Mouse (Mus musculus): ENCODE measurements around the gene Cpa3.
A peak's percentile ranks its signal among the peaks of the same experiment; 100 is the strongest.

Cpa3 gene

DNA sequence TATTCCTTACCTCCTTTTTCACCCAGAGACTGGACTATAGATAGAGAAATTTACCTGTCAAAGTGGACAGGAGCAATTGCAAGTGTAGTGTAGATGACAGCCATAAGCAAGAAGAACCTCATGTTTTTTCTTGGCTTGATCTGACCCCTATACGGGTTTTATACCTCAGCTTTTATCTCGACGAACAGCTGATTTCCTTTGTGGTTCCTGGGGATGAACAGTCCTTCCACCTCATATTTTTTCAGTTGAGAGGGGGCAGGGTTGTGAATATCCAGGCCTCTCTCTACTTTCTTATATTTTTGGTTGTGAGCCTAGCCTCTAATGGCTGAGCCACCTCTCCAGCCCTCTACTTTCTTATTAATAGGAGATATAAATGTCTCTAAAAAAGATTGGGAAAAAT lies at the start of gene Cpa3:
Cpa3 (minus strand) TSS at position 132 of the 400 bp plus-strand sequence.
- no peak for DNase-seq (ENCODE audit: low spot score)

DNA sequence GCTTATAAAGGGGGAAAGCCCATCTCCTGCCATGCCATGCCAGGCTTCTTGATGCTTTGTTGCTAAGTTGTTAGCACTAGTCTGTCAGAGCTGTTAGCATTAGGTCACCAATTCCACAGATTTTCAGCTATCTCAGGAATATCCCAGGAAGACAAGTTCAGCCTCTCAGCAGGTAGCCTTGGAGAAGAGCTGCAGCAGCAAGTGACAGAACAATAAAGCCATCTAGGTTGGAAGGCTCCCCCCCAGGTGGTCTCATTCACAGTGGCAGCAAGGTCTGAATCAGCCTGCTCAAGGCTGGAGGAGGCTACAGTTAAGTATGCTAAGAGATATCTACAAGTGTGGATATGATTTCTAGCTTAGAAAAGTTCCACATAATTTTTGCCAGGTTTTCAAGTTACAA lies 49.4 kb upstream of the Cpa3 start:
- no peak for DNase-seq (ENCODE audit: low spot score)

DNA sequence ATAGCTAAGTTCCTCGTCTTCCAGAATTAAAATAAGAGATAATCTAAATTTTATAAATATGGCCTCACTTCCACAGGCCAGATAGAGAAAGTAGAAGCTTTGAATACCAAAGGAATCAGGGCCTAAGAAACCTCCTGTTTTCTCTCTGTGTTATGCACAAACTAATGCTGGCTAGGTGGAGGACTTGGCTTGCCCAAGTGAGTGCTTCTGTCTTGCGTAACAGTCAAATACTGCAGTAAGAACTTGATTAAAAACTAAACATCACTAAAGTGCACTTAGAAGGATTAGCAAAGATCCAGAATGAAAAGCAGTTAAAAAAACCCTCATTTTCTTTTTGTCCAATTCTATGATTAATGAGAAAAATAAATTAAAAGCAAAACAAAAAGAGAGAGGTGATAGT lies 46.8 kb upstream of the Cpa3 start:
- no peak for DNase-seq (ENCODE audit: low spot score)

DNA sequence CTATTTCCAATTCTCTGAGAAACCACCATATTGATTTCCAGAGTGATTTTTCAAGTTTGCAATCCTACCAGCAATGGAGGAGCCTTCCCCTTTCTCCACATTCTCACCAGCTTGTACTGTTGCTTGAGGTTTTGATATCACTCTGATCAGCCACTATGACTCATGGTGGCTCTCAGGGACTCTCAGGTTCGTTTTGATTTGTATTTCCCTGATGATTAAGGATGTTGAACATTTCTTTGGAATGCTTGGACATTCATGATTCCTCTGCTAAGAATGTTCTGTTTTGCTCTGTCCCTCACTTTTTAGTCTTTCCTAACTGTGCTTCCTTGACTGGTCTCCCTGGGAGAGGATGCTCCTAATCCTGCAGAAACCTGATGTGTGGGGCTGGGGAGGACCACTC lies 39.8 kb upstream of the Cpa3 start:
- no peak for DNase-seq (ENCODE audit: low spot score)

DNA sequence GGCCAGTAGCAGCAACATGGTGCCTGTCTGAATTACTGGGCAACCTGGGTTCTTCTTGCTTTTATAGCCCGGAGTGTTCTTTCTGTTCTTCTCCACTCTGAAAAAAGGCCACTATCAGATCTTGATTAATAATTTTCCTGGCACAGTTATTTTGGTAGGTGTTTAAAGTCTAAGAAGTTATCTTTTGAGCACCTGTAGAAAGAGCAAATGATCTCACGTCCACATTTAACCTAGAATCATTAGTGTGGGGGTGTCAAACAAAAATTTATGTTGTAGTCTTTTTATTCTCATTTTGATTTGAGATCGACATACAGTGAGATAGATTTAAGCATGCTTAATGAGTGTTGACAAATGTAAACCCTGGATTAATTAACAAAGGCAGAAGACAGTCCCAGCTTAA lies 33.7 kb upstream of the Cpa3 start, which contains the start of gene Cpb1:
Cpb1 (minus strand) TSS at position 101 of the 400 bp plus-strand sequence.
- DNase-seq (ENCODE audit: low spot score) = no peak

DNA sequence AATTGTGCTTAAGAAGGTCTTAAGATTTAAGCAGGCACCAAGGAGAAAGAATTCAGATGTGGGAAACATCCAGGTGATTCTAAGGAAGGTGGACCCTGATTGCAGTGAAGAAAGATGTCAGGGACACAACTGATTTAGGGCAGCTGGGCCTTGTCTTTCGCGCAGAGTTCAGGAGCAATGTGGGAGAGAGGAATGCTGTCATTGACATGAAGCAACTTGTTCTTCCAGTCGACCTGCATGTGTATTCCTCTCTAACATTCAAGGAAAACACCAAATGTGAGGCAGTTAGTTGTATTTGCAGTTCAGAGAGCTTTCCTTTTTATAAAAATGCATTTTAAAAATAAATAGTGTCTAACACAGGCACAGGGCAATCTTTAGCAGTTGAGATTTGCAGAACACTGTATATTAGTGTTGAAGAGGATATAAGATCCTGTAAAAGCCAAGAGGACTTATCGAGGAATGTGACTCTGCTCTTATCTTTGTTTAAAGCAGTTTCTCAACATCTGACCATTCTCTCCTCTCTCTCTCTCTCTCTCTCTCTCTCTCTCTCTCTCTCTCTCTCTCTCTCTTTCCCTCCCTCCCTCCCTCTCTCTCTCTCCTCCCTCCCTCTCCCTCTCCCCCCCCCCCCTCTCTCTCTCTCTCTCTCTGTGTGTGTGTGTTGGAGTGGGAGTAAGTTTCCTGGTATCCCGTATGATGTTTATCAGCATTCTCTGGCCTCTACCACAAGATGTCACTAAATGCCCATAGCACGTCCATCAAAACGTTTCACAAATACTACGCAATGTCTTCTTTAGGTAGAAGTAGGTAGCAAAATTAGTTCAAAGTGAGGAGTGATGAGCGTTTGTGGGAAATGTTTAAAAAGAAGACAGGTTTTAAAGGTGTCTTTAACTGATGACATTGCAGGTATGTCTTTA lies 12.8 kb upstream of the Cpa3 start:
- DNase-seq (ENCODE audit: low spot score) = no peak

DNA sequence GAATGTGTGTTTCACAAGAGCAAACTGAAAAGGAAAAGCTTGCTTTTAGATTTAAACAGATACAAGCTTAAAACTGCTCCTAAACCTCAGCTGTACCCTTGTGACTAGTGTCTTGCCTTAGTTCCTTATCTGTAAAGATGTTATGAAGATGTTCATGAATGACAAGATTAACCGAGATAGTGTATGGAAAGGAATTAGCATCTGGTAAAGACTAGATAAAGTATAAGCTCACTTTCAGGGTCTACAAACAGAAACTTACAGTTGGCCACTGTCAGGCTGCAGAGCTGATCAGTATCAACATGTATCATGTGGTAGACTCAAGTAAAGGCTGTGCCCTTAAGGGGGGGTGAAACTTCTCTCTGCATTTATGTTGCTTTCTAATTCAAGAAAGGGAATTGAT lies 1.9 kb upstream of the Cpa3 start:
- DNase-seq (ENCODE audit: low spot score) = no peak

DNA sequence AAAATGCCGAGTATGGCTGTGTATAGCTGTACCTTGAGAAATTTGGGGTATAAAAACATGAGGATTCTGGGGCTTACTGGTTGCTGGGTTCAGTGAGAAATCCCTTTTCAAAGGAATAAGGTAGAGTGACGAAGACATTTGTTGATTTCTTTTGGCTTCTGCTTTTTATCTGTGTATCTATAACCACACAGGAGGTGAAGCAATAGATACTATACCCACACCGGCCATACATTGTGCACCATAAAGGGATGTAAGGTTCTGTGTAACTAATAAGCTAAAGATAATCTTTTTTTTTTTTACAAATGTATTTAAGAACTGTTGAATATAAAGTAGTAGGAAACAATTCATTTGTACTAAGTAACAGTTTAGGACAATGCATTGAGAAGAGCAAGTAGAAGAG lies 2.2 kb downstream of the Cpa3 start:
- no peak for DNase-seq (ENCODE audit: low spot score)

DNA sequence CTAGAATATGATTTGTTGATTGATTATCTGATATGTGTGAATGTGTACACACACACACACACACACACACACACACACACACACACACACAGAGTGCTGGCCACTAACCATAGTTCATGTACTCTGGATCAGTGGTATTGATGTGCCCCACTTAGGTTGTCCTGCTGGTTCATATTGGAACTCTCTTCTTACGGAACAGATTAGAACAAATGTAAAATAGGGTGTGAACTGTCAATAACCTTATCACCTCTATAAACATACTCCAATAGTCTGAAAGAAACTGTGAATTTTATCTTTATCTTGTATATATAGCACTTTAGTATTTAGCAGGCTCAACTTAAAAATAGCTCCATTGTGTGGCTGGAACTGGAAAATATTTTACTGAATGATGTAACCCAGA lies 5.0 kb downstream of the Cpa3 start:
- DNase-seq (ENCODE audit: low spot score) = no peak

DNA sequence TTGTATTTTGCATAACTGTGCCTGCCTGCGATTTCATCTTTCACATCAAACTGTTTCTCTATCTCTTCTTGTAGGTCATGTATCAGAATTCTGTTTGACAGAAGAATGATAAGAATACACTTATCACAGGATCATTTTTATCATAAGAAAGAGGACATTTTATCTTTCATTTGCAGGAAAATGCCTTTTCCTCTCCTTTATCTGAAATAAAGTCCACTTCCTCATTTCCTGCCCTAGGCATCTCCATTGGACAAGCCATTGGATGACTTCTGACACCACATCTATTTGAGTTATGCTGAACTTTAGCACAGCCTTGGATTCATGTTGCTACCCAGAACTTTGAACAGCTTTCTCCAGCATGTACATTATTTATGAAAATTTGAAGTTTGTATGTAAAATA lies 13.0 kb downstream of the Cpa3 start:
- no peak for DNase-seq (ENCODE audit: low spot score)

DNA sequence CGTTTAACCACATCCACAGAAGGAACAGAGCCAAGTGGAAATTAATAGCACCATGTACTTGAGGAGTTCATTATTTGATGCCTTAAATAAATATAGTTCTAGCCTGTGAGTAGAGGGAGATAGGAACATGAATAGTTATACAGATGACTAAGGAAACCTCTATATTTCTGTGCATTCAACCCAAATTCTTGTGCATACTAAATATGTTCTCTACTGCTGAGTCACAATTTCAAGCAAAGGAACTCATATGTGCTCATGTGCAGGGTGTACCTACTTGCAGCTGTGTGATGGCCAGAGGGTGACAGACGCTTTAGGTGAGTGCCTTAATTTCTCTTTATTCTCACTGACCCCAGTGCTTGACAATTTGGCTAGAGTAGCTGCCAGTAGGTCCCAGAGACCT lies 16.6 kb downstream of the Cpa3 start:
- no peak for DNase-seq (ENCODE audit: low spot score)

DNA sequence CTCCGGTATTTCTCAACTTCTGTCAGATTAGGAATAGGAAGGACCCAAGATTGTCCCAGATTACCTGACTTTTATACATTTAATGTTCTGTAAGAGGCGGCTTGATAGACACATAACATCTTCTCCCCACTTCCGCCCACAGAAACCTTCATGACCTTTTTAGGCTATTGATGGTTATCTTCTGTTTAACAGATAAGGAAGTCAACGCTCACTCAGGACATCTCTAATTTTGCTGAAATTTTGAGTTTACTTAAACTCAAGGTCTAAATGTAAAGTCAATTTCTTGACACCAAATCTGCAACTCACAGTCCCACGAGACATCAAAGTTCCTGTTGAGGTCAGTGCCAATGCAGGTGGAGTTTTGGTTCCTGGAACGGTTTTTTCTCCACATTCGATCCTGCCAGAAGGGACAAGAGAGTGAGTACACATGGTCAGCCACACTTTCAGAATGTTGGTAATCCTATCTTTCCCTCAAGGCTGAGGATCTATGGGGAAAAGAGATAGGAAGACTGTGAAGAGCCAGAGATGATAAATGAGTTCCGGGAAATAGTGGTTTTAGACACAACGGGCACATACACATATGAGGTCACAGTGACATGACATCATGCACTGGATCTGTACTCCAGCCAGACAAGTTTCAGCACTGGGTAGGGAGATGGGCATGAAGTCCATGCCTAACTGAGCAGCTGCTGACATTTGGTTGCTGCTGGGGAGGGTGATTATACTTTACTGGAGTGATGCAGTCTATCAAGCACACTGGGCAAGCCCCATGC lies 18.9 kb downstream of the Cpa3 start:
- no peak for DNase-seq (ENCODE audit: low spot score)

DNA sequence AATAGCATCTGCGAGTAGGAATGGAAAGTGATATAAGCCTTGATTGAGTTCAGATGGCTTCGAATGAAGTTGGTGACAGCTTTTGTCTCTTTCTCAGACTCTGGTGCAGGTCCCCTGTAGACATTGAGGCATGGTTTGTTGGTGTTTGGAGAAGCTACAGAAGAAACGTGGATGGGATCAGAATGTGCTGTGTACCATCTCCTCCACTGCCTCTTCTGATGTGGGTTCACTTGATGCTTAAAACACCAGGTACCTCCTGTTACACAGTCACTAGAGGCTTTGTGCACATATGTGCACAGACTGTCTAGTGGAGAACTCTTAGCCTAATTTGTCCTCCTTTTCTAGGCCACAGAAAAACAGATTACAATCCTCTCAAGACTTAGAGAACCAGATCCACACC lies 19.8 kb downstream of the Cpa3 start:
- DNase-seq (ENCODE audit: low spot score) = no peak

DNA sequence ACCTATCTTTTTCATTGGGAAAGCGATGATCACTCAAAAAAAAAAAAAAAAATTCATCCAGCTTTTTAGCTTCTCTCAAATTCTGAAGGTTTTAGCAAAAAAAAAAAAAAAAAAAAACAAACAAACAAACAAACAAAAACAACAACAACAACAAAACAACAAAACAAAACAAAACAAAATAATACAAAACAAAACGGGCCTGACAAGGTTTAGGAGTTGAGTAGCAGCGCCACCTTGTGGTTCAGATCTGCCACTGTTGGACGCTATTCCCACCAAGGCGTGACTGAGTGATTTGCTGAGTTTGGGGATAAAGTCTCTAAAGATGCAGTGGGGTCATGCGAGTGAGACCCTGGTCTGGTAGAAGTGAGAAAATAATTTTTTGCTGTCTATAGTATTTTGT lies 43.1 kb downstream of the Cpa3 start:
- DNase-seq (ENCODE audit: low spot score) = peak; percentile 24

DNA sequence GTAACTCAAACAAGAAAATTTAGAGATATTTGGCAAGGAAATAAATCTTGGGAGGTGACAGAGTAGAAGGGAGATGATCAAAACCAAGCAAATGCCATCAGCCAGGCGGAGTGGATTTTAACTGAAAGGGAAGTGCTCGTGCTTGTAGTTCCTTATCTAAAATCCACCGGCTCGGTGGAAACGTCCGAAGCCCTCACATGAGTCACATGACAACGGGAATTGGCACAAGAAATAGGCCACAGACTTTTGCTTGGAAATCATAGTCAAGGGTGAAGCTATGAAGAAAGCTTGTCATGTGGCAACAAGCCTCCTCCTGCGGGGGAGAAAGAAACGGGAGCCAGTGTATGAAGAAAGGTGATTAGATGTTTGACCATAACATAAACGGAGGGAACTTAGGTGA lies 44.1 kb downstream of the Cpa3 start:
- no peak for DNase-seq (ENCODE audit: low spot score)

DNA sequence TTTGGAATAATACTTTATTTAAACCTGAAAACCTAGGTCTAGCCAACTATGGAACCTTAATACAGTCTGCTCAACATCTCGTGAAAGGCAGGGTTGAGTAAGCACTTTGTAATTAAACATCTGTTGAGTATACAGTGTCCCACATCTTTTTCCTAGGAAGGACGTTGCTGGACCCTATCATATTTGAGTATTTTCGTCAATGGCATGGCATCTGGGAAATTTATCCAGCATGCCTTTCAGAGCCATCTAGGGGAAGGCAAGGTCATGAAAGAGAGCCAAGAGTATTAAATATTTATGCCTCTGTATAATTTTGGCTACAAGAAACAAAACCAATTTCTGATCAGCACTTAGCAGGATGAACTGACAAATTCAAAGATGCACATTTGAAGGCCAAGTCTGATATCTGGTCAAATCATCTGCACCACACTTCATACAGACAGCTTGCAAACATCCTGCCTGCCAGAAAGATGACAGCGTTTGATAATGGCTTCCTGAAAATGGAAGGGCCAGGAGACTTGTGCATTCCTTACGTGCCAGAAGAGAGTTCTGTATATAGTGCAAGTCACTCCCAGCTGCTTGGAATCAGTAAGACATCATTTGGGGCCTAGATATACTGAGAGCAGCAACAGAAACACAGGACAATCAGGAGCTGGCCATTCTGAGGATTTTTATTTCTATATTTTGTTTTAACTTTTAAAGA lies 52.9 kb downstream of the Cpa3 start:
- no peak for DNase-seq (ENCODE audit: low spot score)

DNA sequence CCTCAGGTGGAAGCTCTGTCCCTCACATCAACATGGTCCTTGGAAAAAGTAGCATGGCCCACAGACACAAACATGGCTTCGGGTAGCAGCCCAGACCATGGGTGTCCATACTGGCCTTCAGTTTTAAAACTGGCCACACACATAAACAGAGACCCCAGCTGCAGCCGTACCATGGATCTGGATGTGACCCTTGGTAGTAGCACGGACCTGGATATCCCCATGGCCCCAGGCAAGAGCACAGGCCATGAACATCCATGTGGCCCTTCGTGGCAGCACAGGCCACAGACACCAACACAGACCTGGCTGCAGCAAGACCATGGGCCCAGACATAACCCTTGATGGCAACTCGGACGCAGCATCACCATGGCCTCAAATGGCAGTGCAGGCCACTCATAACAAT lies 69.6 kb downstream of the Cpa3 start:
- DNase-seq (ENCODE audit: low spot score) = no peak

DNA sequence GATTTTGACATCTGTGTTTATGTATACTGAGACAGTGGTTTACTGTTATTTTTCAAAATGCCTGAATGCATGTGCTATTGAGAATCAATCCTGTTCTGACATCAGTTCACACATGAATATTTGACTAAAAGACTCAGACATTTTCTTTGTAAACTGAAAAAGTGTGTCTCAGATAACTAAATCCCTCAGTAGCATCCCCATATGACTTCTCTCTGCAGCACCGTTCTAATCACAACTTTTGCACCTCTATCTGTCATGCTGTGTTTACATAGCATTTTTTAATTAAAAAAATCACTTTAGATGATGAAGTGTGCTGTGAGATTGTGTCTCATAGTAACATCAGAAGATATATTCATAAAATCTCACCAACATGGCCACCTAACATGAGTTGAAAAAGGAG lies 74.5 kb downstream of the Cpa3 start:
- no peak for DNase-seq (ENCODE audit: low spot score)
